Mouse (Mus musculus): ENCODE measurements around the gene Tmtc2.

The Tmtc2 gene

DNA sequence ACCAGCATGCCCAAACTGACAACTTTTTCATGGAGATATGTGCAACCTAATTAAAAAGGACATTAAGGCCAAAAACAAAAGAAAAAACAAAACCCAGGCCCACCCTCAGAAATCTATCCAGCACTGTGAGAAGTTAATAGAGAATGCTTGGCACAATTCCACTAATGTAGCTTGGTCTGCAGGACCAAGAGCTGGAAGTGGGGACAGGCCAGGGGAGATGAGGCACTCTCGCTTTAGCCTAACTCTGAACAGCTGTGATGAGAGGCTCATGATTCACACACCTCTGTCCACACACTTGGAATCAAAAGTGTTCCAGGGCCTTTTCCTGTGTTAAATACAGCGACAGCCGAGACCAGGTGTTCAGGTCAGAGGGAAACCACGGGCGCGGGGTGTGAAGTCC, 79.0 kb downstream of the Tmtc2 start:
- DNase-seq = no peak

DNA sequence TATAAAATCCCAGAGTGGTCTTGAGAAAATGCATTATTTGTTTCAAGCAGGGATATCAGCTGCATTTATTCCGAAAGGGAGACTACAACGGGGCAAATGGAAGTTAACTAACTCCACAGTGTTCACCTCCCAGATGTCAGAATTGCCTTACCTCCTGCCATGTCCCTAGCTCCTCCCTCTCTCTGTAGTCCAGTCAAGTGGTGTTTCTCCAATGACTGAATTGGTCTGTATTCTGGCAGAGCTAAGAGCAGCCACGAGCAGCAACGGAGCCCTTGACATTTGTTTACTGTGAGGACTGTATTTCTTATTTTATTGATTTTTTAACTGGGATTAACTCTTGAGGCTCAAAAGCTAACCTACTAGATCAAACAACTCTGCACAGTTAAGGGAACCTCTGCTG, 81.8 kb downstream of the Tmtc2 start:
- no peak for DNase-seq

DNA sequence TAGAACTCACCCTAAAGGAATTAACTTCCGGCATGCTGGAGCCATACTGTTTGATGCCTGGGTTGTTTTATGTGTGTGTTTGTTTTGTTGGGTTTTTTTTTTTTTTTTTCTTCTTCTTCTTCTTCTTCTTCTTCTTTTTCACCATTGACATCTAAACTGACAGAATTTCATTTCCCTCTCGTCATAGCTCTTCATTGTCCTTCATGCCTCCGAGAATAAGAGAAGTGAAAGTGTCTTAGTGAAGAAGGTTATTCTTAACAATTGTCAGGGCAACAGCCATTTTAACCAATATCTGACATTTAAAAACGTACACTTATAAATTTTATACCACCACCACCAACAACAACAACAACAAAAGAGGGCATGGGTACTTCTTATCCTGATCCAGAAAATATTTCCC, 83.5 kb downstream of the Tmtc2 start:
- no peak for DNase-seq

DNA sequence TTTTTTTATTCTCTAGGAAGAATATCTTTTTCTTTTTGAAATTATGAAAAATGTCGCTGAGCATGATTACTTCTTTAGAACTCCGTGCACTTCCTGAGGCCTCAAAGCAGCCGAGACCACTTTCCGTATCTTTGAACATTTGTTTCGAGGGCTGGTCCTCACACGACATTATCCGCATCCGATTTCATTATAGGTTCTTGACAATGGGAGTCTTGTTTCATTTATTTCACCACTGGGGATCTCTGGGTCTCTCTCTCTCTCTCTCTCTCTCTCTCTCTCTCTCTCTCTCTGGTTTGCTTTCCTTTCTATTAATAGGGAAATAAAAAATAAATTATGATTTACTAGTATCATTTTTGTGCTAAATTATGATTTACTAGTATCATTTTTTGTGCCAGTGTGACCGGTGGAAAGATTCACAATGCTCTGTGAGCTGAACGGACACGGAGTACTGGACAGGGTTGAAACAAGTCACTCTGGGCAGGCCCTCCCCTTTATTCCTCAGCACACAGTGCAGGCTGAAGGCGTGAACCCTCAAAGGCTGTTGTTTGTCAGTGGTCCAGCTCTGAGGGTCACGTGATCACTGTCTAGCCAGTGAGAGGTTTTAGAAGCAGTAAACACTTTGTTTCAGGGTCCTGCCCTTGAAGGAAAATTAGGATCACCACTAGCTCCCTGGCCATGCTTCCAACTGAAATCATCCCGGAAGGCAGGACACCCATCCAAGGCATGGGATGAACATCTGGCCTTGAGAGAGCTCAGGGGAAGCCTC, 84.1 kb downstream of the Tmtc2 start:
- no peak for DNase-seq

DNA sequence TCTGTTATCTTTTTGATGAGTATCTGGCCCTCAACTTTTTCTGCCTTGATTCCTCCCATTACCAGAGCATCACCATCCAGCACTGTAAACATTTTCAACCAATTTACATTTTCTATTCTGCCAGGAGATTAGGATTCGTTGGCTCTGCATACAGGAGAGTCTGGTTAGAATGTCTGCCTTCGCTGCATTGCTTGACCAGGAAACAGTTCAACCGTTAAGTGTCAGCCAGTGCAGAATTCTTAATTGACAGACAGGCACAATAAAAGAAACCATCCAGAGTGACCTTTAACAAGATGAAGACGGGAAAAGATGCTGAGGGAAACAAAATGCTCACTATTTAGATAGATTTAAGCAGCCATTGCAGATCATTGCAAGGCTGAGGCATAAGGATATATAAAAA, 87.3 kb downstream of the Tmtc2 start:
- DNase-seq = no peak

DNA sequence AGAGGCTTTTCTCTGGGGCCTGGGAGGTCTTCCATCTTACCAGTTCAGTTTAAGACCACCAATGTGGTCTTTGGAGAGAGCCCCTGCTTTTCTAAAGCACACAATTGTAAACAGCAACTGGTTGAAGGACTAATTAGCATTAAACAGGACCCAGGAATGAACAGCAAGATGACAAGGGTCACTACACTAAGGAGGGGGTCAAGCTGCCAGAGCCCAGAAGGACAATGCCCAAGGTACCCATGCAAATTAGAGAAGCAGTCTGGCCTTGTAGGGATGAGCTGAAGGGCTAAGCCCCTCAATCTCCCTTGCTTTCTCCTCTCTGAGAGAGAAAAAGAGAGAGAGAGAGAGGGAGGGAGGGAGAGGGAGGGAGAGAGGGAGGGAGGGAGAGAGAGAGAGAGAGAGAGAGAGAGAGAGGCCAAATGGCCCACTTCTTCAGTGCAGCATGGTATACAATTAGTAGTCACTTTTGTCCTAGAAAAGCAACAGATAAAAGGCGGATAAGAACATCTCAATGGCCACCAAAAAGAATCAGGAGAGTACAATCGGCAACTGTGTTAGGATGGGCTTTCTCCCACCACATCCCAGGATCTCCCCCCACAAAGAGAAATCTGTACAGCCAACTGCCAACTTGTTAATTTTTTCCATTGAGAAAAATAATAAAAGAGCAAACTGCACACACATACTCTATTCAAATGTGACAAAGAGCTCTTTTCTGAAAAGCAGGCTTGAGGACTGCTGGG, 89.7 kb downstream of the Tmtc2 start:
- no peak for DNase-seq

DNA sequence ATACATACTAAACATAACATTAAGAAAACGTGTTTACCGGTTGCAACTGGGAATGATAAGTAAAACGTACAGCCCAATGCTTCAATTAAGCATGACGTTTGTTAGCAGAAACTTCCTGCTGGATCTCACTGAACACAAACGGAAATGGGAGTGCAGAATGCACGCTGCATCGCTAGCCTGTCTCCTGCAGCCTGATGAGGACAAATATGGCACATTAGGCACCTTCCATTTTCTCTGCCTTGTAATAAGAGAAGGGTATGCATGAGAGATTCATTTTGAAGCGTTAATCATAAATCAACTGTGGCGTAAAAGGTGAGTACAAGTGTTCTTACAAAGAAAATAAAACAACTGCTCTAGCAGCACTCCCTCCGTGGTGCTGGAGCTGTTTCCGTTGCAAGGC, 94.5 kb downstream of the Tmtc2 start:
- no peak for DNase-seq

DNA sequence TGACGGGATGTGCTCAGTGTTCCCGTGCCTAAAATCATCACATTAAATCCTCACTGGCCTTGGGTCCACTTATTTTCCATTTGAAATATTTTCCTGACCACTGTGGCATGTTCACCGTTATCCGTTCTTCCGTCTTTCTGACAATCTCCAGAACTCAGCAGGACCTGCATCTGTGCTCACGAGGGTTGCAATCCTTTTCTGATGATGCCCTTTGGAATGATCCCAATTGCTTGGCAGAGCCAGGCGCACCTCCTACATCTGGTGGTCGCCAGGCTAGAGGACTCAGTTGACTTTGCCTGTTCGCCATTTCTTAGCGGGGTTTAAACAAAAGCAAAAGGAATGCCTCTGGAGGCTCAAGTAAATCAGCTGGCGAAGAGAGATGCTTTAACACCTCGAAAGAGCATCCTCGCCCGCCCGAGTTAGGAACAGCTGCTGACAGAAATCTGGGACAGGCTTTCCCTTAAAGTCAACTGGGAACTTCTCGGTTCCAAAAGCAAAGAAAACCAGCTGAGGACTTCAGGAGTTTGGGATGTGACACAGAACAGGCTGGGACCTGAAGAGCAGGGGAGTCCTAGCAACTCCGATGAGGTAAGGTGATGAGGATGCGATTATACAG, 96.5 kb downstream of the Tmtc2 start:
- DNase-seq = no peak

GRCm38 (mm10) chr10:105474162-105474830, 100.0 kb downstream of the Tmtc2 start:
- DNase-seq = no peak

- no peak for DNase-seq
Measured at GRCm38 (mm10) chr10:105464378-105464777, 109.9 kb downstream of the Tmtc2 start.

- no peak for DNase-seq
Measured at GRCm38 (mm10) chr10:105453441-105453840, 120.8 kb downstream of the Tmtc2 start.

DNA sequence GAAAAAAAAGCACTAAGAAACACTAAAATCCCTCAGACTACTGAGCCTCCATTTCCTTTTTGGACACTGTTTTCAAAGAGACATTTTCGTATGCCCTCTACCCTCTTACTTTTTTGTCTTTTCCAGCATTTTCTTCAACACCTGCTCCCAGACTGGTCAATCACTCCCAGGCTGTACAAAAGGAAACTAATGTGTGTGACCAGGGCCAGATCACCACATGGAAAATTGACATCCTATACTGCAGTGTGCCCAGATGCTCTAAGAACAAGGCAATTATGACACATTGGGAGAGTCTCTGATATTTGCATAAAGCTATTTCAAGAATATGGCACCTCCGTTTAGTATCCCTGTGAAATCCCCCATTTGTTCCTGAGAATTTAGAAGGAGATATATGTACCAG, 127.1 kb downstream of the Tmtc2 start:
- DNase-seq = no peak

- DNase-seq = no peak
Measured at GRCm38 (mm10) chr10:105444309-105444708, 129.9 kb downstream of the Tmtc2 start.

DNA sequence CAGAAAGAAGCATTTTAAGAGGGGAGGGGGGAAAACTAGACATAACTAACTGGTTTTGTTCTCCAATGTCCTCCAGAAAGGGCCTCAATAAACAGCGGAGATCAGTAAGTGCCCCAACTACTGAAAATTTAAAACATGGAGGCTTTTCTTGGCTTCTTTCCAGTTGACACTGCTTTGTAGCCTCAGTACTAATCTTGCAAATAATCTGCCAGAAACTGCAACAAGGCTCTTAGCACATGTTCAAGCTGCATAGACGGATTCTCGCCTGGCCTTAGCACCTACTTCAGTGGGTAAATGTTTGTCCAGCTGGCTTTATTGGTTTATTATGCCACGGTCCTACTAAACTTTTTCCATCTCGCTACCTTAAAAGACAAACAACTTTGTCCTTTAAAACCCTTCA, 139.4 kb downstream of the Tmtc2 start:
- DNase-seq = no peak

GRCm38 (mm10) chr10:105430885-105431284, 143.4 kb downstream of the Tmtc2 start:
- no peak for DNase-seq

DNA sequence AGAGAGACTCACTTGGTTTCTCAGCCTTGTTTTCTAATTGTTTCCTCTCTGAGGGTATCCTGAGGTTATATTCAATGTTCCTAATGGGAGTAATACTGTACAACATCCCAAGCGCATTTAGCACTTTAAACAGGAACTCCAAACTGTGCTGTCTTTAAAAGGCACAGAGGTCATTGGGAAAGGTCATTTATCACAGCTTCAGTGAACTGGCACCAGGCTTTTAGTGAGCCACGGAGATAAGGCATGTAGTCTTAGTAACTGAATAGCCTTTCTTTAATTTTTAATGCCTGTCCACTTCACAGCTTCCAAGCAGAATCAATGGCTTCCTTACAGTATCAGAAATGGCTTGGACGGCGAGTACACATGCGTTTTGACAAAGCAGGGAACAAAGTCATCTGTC, 144.0 kb downstream of the Tmtc2 start:
- DNase-seq = no peak

- no peak for DNase-seq
Measured at GRCm38 (mm10) chr10:105428080-105428479, 146.2 kb downstream of the Tmtc2 start.

- DNase-seq = no peak
Measured at GRCm38 (mm10) chr10:105427625-105428024, 146.6 kb downstream of the Tmtc2 start.

- no peak for DNase-seq
Measured at GRCm38 (mm10) chr10:105425052-105425451, 149.2 kb downstream of the Tmtc2 start.

- DNase-seq = no peak
Measured at GRCm38 (mm10) chr10:105423187-105423586, 151.1 kb downstream of the Tmtc2 start.

GRCm38 (mm10) chr10:105417845-105418383, 156.3 kb downstream of the Tmtc2 start:
- DNase-seq = peak; percentile 78

DNA sequence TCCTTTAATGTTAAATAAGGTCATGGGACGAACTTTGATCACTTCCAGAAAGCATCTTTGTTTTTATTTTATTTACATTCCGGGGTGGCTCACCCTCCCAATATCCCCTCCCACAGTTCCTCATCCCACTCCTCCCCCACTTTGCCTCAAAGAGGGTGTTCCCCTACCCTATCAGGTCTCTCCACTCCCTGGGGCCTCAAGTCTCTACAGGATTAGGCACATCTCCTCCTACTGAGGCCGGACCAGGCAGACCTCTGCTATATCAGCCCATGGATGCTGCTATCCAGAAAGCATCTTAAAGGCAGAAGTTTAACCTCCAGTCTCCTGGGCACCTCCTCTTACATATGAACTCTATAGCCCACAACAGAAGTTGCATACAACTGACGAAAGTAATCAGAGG, 157.7 kb downstream of the Tmtc2 start:
- peak; percentile 80 for DNase-seq

DNA sequence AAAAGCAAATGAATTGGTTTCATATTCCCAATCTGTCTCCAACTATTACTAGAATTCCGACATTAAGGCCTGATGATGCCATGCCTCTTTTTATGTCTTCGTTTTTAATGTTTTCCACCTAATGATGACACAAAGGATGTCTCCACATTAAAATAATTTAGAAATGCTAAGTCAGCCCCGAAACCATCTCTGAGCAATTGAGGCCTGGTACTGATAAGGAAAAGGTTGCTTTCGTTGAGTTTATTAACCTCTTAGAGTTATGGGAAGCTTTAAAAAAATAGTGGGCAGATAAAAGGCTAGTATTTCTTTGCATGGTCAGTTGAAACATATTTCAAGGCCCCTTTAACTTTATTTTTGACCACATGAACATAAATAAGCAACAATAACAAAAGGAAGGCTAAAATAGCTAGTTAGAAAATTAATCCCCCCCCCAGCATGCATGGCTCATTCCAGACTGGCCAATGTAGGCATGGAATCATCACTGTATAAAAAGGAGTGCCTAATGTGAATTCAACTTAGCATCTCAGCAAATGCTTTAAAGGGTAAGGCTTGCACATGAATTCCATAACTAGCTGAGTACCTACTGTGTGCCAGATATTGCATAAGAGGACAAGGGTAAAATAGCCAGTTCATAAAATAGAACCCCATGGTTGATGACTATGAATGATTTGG, 168.3 kb downstream of the Tmtc2 start:
- DNase-seq = no peak

Data from liver (tissue).